Mouse (Mus musculus): ENCODE results near the gene Robo1.

Gene Robo1

DNA sequence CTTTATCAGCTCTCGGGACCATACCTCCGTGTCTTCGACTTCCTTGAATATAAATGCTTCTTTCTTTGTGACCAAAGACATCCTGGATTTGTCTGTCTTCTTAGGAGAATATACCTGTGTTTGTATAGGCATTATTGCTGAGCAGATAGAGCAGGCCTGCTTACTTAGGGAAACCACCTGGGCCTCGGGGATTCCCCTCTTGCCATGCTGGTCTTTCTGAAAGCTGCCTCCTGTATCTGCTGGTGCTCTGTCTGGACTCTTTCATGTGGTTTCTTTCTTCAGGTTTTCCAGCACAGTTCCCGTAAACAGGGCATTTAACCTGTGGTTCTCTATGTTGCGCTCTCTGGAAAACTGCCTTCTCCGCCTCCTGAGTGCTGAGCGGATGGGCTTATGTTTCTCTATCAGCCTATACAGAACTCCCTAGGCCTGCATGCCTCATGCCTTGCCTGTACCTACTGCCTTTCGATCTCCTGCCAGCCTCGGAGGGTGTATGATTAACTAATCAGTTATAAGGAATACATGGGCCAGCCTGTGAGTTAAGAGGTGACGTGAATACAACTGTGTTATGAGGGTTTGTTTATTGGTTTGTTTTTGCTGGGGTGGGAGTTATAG is 370.9 kb downstream of the Robo1 start:
- in situ Hi-C loops (cut with MboI, MseI), result no loop called here

DNA sequence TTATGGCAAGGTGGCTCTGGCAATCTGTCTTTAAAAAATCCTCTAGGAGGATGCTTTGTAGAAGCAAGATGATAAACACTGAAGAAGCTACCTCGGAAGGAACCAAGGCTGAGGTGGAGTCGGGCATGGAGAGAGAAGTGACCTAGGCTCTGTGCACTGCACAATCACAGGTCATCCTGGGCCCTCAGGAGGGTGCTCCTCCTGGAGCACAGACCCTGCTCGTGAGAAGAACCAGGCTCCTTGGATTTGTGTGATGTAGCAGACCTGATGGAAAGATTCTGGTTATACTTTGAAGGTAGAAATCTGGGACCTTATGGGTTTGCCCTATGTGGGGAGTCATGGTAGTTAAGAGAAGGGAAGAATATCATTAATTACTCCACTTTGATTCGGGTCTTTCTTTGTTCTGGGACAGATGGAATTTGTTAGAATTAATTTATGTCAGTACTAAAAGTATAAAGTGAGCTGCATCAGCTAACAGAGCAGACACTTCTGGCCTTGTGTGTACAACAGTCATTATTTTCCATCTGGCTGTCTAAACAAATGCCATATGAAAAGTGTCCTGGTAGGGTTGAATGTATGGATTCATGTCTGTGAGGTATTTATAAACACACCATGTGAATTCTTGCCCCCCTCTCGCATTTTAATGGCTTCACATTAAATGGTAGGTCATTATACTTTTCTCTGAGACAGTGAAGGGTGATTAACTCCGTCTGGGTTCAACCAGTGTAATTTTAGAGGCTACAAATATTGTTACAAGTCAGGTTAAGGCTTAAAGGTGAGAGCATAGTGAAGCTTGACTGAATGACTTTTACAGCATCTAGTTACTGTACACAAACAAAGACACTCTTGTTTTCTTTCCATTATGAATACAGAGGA is 377.7 kb downstream of the Robo1 start:
- in situ Hi-C loops (cut with MboI, MseI), result no loop called here

DNA sequence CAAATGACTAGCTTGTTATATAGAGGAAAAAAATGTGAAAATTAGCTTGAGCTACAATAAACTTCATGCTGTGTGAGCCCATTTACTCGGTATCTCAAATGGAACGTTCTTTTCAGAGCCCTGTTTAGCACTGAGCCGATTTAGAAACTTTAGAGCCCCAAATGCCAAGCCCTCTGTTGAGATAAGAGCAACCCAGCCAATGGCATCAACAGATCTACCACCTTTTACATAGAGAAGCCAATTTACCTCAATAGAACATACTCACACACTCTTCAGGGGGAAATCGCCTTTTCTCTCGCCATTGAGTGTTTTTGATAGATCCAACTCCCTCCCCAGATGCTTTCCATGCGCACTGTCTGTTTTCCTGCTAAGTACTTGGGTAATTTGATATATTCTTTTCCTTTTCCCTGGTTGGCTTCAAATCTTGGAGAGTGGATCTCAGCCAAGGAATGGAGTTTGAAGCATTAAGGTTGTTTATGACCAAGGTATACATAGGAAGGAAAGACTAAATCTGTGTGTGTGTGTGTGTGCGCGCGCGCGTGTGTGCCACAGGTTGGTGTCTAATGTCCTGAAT is 378.5 kb downstream of the Robo1 start:
- in situ Hi-C loops (cut with MboI, MseI), result no loop called here

DNA sequence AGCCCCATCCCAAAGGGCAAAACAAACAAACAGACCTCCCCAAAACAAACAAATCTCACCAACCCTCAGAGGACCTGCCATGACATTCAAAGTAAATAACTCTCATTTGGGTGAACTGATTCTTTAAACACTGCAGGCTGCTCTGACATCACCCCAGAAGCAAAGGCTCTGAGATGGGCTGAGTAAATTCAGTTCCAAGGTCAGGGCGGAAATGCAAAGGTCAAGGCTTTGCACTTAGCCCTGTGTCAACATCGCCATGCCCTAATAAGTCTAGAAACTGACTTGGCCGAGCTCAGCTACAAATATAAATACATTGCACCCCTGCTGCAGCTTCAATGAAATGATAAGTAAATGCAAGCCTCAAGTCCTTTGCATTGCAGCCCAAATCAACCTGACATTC is 379.5 kb downstream of the Robo1 start:
- in situ Hi-C loops (cut with MboI, MseI), result no loop called here

DNA sequence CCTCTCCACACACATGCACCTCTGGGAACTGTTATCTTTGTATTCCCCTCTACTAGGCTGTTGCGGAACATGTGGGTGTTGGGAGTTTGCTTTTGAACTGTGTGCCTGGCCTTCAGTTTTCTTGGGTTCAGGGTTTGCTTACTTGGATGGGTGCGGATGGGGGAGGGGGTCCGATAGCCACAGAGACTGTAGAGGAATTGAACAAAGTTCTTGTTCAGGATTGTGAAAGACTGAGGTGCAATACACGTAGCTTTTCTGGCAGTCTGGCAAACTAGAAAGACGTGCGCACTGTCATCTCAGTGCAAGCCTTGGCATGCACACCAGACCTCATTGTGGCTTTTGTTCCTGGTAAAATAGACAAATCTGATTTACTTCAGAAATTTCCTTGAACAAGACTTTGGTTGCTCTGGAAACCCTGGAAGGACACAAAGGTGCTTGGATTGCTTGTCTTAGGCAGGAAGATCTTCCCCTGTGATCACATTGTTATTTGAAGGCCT is 380.1 kb downstream of the Robo1 start:
- in situ Hi-C loops (cut with MboI, MseI), result no loop called here

DNA sequence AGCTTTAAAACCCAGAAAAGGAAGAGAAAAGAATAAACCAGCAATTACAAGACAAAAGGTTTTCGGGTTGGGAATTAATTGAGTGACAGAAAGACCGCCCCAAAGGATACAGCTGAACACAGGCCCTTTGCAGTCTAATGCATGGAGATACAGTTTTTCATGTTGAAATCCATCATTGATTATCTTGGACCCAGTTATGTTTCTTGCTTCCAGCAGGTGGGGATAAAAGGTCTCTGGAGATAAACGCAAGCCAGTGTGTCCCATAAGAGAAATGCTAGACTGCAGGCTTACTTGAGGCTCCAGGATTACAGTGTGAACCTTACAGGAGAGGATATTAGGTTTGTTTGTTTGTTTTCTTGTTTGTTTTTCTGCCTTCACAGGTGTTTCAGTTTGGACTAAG is 383.8 kb downstream of the Robo1 start:
- in situ Hi-C loops (cut with MboI, MseI), result no loop called here

DNA sequence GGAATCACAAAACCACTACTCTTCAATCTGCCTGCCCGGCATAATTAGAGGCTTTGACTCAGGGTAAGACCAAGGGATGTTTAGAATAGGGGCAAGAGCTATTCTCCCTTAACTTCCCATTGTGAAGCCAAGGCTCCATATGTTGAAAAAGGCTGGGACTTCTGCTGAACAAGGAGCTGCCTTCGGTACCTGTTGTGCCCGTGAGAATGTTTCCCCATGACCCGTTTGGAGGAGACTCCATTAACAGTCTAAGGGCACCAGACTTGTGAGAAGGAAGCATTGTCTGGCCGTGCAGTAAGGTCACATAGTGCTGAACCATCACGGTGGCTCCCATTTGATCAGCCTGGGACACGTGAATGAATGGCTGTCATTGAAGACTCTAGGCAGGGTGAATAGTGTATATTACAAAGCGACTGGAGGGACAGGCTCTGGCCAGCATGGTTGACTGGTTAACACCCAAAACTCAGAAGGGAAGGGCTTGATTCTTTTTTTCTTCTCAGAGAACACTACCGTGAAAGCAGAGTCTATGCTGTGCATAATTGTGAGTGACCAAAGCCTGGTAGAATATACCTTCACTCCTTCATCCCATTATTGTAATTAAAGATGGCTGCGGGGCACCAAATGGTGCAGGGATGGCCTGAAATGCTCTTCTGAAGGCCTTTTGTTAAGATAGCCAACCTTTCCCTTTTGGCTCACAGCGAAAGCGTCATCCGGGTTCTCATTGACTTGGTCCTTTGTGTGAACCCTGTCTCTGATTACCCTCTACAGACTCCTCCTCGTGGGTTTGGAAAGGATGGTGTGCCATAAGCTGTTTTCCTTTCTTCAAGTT is 385.6 kb downstream of the Robo1 start:
- in situ Hi-C loops (cut with MboI, MseI), result no loop called here

DNA sequence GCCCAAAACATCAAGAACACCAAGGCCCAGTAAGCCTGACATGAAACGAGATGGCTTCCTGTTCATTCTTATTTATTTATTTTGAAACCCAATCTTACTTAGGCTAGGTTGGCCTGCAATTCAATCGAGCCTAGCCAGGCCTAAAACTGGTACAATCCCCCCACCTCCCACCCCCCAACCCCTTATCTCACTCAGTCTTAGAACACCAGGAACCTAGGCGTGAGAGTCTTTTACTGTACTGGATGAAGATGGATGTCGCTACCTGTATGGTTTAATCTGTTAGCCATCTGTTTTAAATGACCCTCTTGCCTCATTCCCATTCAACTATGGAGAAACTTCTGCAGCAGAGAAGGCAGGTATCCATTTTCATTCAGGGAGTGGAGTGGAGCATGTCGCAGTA is 386.7 kb downstream of the Robo1 start:
- in situ Hi-C loops (cut with MboI, MseI), result no loop called here

DNA sequence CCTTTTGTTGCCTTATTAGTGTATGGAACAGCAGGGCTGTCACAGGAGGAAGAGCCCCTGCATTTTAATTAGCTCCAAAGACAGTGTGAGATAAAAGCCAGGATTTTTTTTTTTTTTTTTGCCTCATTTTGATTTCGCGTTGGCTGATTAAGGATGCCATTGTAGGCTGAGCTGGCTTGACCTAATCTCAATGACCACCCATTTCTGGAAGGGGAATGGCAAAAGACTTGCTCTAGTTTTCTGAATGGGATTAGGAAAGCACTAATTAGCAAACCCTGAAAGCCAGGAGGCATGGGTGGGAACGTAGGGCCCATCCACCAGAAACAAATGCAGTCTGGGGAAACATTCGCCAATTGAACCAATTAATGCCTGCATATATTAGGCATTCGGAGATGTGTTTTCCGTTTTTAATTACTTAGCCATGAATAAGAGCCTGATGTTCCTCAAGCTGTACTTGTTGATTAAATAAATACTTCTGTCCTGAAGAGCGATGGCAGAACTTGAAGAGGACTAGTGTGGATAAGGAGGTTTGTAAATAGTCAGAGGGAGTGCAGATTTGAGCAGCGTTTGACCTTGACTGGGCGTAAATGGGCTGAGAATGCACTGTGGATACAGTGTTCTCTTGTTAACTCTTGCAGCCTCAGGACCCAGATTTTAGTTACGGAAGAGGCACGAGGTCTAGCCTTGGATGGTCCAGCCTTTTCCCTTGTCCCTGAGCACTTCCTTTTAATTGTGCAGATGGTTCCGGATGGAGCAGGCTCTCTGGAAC is 391.3 kb downstream of the Robo1 start:
- in situ Hi-C loops (cut with MboI, MseI), result no loop called here

DNA sequence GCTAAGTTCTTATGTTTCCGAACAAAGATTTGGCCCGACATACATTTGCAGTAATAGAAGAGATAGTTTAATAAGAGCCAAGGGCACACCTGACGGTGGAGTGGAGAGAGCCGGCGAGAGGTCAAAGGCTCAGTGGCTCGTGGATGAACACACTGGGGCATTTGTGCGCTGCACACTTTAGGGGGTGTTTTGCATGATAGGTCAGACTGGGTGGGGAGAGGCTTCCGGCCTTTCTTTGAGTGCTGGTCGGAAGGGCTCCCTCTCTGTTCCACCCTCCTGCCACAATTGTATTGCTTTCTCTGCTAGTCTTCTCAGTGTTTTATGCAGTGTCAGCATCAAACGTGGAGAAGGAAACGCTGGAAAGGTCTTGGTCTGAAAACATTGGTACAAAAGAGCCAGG is 392.2 kb downstream of the Robo1 start:
- in situ Hi-C loops (cut with MboI, MseI), result no loop called here

DNA sequence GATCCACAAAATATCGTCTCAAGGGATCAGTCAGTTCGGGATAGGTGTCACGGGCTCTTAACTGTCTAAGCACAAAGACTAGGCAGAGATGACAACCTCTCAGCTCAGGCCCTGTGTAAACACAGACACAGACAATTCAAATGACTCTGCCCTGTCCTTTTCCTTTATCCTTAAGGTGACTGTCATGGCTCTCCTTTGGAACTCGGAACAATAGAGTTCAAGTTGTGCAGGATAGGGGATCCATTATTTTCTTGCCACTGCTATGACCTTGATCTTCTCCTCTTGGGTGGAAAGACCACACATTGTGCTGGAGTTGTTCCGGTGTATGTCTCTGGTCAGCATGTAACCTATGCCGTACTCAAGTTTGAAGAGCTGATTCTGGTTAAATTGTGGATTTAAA is 395.4 kb downstream of the Robo1 start:
- in situ Hi-C loops (cut with MboI, MseI), result no loop called here

DNA sequence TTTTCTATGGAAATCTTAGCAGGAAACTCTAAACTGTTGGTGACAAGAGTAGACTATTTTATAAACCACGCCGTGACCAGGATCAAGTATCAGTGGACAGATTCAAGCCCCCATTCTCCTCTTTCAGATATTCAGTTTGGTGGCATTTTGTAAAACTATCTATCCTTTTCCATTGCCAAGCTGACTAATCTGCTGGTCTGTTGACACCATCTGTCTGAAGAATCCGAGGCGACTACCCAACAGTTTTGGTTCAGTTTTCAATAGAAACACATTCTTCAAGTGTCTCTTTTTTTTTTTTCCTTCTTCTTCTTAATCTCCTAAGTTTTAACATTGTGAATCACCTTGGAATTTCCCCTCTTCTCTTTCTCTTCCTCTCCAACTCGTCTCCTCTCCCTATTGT is 397.7 kb downstream of the Robo1 start:
- in situ Hi-C loops (cut with MboI, MseI), result no loop called here

DNA sequence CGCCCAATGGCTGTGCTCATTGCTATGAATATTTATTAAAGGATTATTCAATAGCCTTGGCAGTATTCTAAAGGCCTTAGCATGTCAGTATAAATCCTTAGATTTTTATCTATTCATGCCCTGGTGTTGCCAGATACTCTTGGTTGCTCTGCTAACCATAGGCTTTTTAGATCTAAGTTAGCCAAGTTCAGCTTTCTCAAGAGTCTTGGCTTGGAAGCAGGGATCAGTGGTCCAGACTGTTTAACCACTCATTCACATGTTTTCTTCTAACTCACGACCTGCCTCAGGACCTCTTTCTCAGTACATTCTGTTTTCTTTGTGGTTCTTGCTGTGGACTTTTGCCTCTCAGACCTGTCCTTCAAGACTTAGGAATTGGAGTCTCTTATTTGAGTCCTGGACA is 400.4 kb downstream of the Robo1 start:
- in situ Hi-C loops (cut with MboI, MseI), result no loop called here

DNA sequence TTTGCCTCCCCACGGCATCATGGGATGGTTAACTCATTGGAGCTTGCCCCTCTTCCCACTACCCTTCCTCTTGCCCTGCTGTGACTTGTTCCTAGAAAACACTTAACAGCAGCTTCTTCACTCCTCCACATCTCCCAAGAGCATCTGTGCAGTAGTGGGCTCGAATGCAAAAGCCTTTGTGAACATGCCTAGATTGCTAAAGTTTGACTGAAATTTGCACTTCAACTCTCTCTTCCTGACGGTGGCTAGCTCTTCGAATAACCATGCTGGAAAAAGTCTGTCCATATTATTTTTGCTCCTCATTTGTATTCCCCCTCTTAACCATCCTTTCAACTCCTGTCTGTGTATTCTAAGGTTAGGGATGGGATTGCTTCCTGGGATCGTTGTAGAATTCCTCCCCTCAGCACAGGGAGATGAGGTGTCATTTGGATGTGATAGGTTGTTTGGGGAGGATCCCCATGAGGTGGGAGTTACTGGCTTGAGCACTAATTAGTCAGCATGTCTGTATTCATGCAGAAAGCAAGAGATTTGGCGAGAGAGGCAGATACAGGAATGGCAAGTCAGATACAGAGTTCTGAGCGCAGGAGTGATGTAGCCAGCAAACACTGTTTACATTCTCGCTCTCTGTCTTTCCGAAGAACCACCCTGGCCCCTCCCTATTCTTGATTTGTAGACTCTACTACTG is 409.2 kb downstream of the Robo1 start:
- in situ Hi-C loops (cut with MboI, MseI), result no loop called here

DNA sequence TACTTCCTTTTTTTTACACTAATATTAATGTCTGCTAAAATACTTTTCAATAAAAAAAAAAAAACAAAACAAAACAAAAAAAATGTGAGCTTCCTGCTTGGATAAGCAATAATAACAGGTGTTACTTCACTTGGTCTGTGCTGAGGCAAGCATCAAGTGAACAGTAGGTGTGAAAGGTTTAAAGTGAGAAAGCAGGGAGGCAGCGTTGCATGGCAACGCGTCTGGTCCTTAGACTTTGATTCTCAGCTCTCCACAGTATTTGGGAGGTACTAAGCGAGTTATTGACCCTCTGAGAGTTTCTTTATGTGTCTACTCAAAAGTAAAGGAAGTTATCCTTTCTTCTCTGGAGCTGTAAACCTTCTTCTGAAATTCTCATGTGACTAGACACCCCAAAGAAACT is 411.0 kb downstream of the Robo1 start:
- in situ Hi-C loops (cut with MboI, MseI), result no loop called here

DNA sequence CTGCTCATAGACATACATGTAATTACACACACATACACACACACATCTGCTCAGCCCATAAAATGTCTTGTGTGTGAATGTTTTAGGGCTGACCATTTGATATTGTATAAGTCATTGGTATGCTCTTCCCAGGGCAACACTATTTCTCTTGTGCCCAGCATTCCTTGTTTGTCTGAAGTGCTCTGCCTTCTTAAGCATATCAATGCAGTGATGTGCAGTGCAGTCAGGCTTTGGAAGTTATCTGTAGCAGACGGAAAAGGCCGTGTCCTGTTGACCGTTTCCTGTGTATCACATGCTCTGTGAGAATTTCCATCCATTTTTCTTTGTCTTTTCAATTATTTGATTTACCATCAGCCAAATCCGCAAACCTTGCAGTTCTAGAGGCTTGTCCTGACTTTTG is 412.9 kb downstream of the Robo1 start:
- in situ Hi-C loops (cut with MboI, MseI), result no loop called here

DNA sequence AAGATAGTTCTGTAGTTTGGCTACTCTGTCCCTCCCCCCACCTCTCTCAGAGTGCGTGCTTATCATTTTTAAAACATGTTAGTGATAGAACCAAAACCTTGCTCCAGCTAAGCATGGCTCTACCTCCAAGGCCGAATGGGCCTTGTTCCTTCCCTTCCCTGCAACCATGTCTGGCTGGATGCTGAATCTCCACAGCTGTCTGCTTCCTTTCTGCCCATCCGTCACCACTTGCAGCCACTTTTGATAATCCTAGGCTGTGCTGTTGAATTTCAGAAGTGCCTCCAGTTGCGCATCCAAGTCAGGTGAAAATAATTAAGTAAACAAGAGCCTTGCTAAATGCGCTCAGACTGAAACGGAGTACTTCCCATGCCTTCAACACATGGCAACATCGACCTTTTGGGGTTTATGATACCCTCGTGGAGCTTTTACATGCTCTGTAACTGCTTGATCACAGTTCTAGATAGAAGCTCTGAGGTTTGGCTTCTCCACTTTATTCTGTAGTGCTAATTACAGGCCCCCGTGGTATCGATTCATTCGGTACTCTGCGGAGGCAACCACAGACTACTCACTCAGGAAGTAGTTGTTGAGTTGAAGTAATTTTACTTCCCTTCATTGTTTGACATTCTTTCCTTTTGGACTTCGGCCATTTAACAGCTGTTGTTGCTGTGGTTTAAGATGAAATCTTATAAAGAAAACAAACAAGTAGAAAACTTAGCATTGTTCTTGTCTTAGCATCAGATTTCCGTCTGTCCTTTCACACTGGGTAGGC is 413.8 kb downstream of the Robo1 start:
- in situ Hi-C loops (cut with MboI, MseI), result no loop called here

DNA sequence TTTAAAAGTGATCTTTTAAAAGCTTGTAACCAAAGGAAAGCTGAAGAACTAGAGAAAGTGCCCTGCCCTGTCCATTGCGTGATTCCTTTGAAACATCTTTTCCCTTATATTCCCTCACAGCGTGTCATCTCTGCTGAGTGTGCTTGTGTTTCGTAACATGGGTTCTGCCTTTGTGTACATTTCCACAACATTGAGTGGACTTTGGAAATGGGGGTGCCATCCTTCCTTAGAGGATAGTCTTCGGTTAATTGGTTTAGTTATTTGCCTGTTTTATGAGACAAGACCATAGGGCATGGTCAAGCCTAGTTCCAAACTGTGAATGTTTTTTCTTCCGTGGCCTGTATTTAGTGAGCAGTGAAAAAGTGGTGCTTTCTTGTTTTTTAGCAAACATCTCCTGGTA is 426.1 kb downstream of the Robo1 start:
- in situ Hi-C loops (cut with MboI, MseI), result no loop called here

DNA sequence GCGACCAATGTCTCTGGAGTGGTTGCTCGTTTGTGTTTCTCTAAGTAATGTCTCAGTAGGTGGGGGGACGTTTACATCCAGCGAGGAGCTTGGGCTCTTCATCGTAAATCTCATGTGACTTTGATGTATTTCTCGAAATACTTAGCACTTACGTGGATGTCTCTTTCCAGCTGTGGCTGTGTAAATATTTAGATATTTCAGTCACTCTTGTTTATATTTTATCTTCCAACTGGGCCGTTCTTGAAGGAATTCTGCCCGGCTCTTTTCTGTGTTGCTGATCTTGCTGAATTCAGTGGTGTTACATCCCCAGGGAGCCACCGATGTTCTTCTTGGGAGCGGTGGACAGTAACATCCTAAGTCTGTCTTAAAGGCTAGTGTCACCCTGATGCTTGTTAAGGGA is 427.1 kb downstream of the Robo1 start:
- in situ Hi-C loops (cut with MboI, MseI), result no loop called here

DNA sequence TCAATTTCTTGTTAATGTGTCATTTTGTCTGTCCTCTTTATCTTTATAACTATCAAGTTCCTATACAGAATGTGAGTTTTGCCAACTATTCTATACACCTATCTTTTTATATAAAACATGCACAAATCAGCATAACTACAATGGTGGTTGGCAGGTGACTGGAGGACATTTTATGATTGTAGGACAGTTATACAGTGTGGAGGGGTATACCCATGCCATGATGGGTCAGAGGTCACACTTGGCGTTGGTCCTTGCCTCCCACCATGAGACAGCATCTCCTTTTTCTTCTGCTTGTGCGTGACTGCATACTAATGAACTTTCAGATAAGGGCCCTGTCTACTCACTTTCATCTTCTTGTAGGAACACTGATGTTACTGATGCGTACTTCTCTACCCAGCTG is 427.5 kb downstream of the Robo1 start:
- in situ Hi-C loops (cut with MboI, MseI), result no loop called here

Measured in regulatory T cell (primary cell).